Comparison of ENCODE assay signal across 10 mouse cellular contexts in the genomic region with DNA sequence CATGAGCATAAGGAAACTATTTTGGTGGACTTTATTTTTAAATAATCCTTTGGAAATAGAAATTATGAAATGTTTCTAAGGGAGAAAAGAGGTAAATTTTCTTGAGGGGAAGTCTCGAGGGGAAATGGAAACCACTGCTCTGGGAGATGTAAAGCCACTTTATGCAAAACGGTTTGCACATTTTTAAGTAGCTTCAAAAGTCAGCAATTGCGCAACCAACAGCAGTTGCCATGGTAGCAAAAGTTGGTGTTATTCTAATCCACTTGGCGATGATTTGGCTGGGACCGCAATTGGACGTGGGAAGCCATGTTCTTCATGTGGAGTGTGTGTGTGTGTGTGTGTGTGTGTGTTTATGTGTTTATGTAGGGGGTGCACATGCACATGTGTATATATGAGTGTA. TPM values are rescaled to one million over a fixed set of nuclear protein-coding genes. Genes with fewer than 3 reads are reported as not detected.
A peak's percentile ranks its signal among the peaks of the same experiment; 100 is the strongest.
DNase-seq lines count a peak whose midpoint lies in the region; ATAC-seq and TF ChIP-seq lines count a peak whose summit lies in the region.
"Had no signal": no experiment of that assay in that cellular context is flagged by ENCODE, and none has a peak within 500 bp of the region (broad histone marks: within the 10 kb centered on the region; RNA-seq: fewer than 3 reads in every experiment).

No protein-coding gene starts in this region.

- 40% methylated on average over 6 of the region's 6 CpGs for WGBS in liver, embryonic 14.5 days (ENCODE audit: insufficient replicate concordance)
- 43% methylated on average over 6 of the region's 6 CpGs for WGBS in liver, postnatal 0 days (ENCODE audit: insufficient replicate concordance)

- no peak for TF ChIP-seq POLR2A in CH12.LX (IDR thresholded peaks at IDR 0.05; ENCODE audit: low read depth, low read length)

- no peaks in the 10 kb centered on the region for H3K79me2 ChIP-seq in CH12.LX (replicated peaks; ENCODE audit: control insufficient read depth, extremely low read depth, insufficient read depth, poor library complexity, severe bottlenecking)

- DNase-seq in liver, embryonic 14.5 days (ENCODE audit: low read depth in 3 of 3, low spot score in 3 of 3): peak; percentile 14 to 32 (median 18)
- DNase-seq in liver, postnatal 0 days: no peak
- DNase-seq in CH12.LX (ENCODE audit: extremely low read depth): peak; percentile 65
- peak; percentile 14 to 42 for DNase-seq in right cerebral cortex, postnatal 36 days (ENCODE audit: low spot score in 2 of 2)
- DNase-seq in ovary, postnatal 14 days (ENCODE audit: low spot score): no peak
- DNase-seq in gastrocnemius, postnatal 14 days: no peak

- TF ChIP-seq EP300 in liver, embryonic 14.5 days (IDR thresholded peaks at IDR 0.05; ENCODE audit: low read depth): no peak
- no peak for TF ChIP-seq EP300 in liver, postnatal 0 days (IDR thresholded peaks at IDR 0.05; ENCODE audit: low read depth)
- peak; percentile 77 for TF ChIP-seq EP300 in CH12.LX (IDR thresholded peaks at IDR 0.05; ENCODE audit: low read length)

- H3K4me1 ChIP-seq in liver, embryonic 14.5 days (replicated peaks; ENCODE audit: control insufficient read depth in 2 of 2, insufficient read depth in 2 of 2, low read length in 1 of 2): no peaks in the 10 kb centered on the region
- no peaks in the 10 kb centered on the region for H3K4me1 ChIP-seq in liver, postnatal 0 days (ENCODE audit: insufficient read depth)
- peaks cover 11 to 28% of the 10 kb centered on the region in 2 experiments for H3K4me1 ChIP-seq in CH12.LX (ENCODE audit: control insufficient read depth in 1 of 2, insufficient read depth in 2 of 2)
- H3K4me1 ChIP-seq: embryonic facial prominence, embryonic 12.5 days; heart, embryonic 13.5 days had no signal

- ATAC-seq in liver, embryonic 14.5 days (ENCODE audit: insufficient read depth): no peak
- no peak for ATAC-seq in liver, postnatal 0 days
- peak; percentile 56 for ATAC-seq in inflammation-experienced regulatory T-cells, adult 6 months
- ATAC-seq: intestine, postnatal 0 days had no signal

- H3K9me3 ChIP-seq in liver, embryonic 14.5 days (ENCODE audit: control insufficient read depth, low read length): no peaks in the 10 kb centered on the region
- H3K9me3 ChIP-seq in liver, postnatal 0 days (ENCODE audit: low read length): no peaks in the 10 kb centered on the region
- no peaks in the 10 kb centered on the region for H3K9me3 ChIP-seq in CH12.LX (replicated peaks; ENCODE audit: low read length)
- H3K9me3 ChIP-seq: embryonic facial prominence, embryonic 12.5 days had no signal

- H3K9ac ChIP-seq in liver, embryonic 14.5 days (replicated peaks): no peak overlapping the region
- H3K9ac ChIP-seq in liver, postnatal 0 days (replicated peaks): no peak overlapping the region
- no peak overlapping the region for H3K9ac ChIP-seq in CH12.LX (ENCODE audit: insufficient read depth, low read depth)
- H3K9ac ChIP-seq: embryonic facial prominence, embryonic 12.5 days; heart, embryonic 13.5 days had no signal

- no peak for TF ChIP-seq CTCF in liver, embryonic 14.5 days (IDR thresholded peaks at IDR 0.05; ENCODE audit: low read depth)
- TF ChIP-seq CTCF in liver, postnatal 0 days (IDR thresholded peaks at IDR 0.05; ENCODE audit: low read depth): no peak
- no peak for TF ChIP-seq CTCF in CH12.LX (conservative IDR thresholded peaks at IDR 0.05 in 1 of 2, IDR thresholded peaks at IDR 0.05 in 1 of 2; ENCODE audit: low read depth in 2 of 2, low read length in 2 of 2)

- no peaks in the 10 kb centered on the region for H3K36me3 ChIP-seq in liver, embryonic 14.5 days (replicated peaks; ENCODE audit: control insufficient read depth, insufficient read depth, low read depth)
- no peaks in the 10 kb centered on the region for H3K36me3 ChIP-seq in liver, postnatal 0 days (replicated peaks; ENCODE audit: insufficient read depth, low read length)
- no peaks in the 10 kb centered on the region for H3K36me3 ChIP-seq in CH12.LX (replicated peaks in 1 of 2; ENCODE audit: control insufficient read depth in 1 of 2, insufficient read depth in 1 of 2, low read length in 1 of 2)
- H3K36me3 ChIP-seq: embryonic facial prominence, embryonic 12.5 days; heart, embryonic 13.5 days had no signal

- no peak overlapping the region for H3K4me3 ChIP-seq in liver, embryonic 14.5 days (ENCODE audit: insufficient read depth in 1 of 2, low read depth in 2 of 2, low read length in 2 of 2)
- no peak overlapping the region for H3K4me3 ChIP-seq in liver, postnatal 0 days (ENCODE audit: low read depth, low read length)
- no peak overlapping the region for H3K4me3 ChIP-seq in CH12.LX (replicated peaks in 1 of 3; ENCODE audit: low read depth in 2 of 3, low read length in 2 of 3, poor library complexity in 1 of 3)
- H3K4me3 ChIP-seq: embryonic facial prominence, embryonic 12.5 days; heart, embryonic 13.5 days had no signal

- TF ChIP-seq RAD21 in CH12.LX (IDR thresholded peaks at IDR 0.05; ENCODE audit: low read depth, low read length): no peak

- H3K27ac ChIP-seq in liver, embryonic 14.5 days: no peak overlapping the region
- H3K27ac ChIP-seq in liver, postnatal 0 days (ENCODE audit: low read depth): no peak overlapping the region
- H3K27ac ChIP-seq in CH12.LX (ENCODE audit: insufficient read depth, low read depth): no peak overlapping the region
- H3K27ac ChIP-seq: embryonic facial prominence, embryonic 12.5 days; heart, embryonic 13.5 days had no signal

- in situ Hi-C loops in CH12.LX (cut with MboI; ENCODE audit: low pct_ligation_motif_present, low pct_unique_long_range_greater_than_20kb, low sequenced_read_pairs): no loop called here

- H3K4me2 ChIP-seq in liver, embryonic 14.5 days (ENCODE audit: low read depth): no peak overlapping the region
- no peak overlapping the region for H3K4me2 ChIP-seq in liver, postnatal 0 days (ENCODE audit: low read depth, low read length)
- no peak overlapping the region for H3K4me2 ChIP-seq in CH12.LX (ENCODE audit: insufficient read depth, low read depth, poor library complexity, severe bottlenecking)
- H3K4me2 ChIP-seq: embryonic facial prominence, embryonic 12.5 days; heart, embryonic 13.5 days had no signal

- H3K27me3 ChIP-seq in liver, embryonic 14.5 days (ENCODE audit: control insufficient read depth, insufficient read depth, low read length): peaks cover 4% of the 10 kb centered on the region; the same call in 1 of the 2 replicates
- H3K27me3 ChIP-seq in liver, postnatal 0 days (ENCODE audit: insufficient read depth, low read length): peaks cover 22% of the 10 kb centered on the region
- peaks cover 4% of the 10 kb centered on the region for H3K27me3 ChIP-seq in CH12.LX (replicated peaks)

- dilution Hi-C loops in CH12.LX (cut with MboI; ENCODE audit: extremely low pct_ligation_motif_present, extremely low pct_unique_long_range_greater_than_20kb, low sequenced_read_pairs): no loop called here

- intact Hi-C loops in gastrocnemius, postnatal 14 days (cut with DNase I; ENCODE audit: low total_unique reads): no loop called here

TF ChIP-seq in CH12.LX, 34 proteins besides CTCF, POLR2A, EP300 and RAD21:
- TF ChIP-seq RCOR1 (conservative IDR thresholded peaks at IDR 0.05; ENCODE audit: low read depth, low read length) (no peak), ETS1 (conservative IDR thresholded peaks at IDR 0.05; ENCODE audit: low read depth, low read length) (peak; percentile 43), MAFK (IDR thresholded peaks at IDR 0.05; ENCODE audit: insufficient replicate concordance, low read length) (peak; percentile 43; the same call in 1 of the 2 replicates), MEF2A (IDR thresholded peaks at IDR 0.05; ENCODE audit: borderline replicate concordance, low read depth, low read length) (peak; percentile 39; the same call in 1 of the 2 replicates), MXI1 (IDR thresholded peaks at IDR 0.05; ENCODE audit: low read depth, low read length) (peak; percentile 46; the same call in 1 of the 2 replicates), CHD1 (IDR thresholded peaks at IDR 0.05; ENCODE audit: low read depth, low read length) (no peak), IRF4 (IDR thresholded peaks at IDR 0.05; ENCODE audit: low read depth, low read length) (peak; percentile 63), BHLHE40 (IDR thresholded peaks at IDR 0.05; ENCODE audit: low read depth, low read length) (0 out of 2 replicates have a peak, but pooled peaks have one; percentile 26)

RNA-seq across cellular contexts. Expression of gene Rasgrf1, which starts 37.6 kb away (rescaled TPM):
- 0.01 TPM in 2 replicates for polyA plus RNA-seq in liver, embryonic 14.5 days (2012; rRNA removed)
- polyA plus RNA-seq in liver, embryonic 14.5 days (2014; fragmentation: Nextera tagmentation; extraction: Ambion mirVana): not detected in 2 replicates
- polyA plus RNA-seq in liver, postnatal 0 days (2015; fragmentation: Nextera tagmentation; extraction: Ambion mirVana): 0.05 TPM in 1 of 2 replicates, not detected in the other
- total RNA-seq in CH12.LX (2012; rRNA removed) (not detected in 2 replicates), CH12.LX (2014; rRNA removed) (not detected in 2 replicates)
- not detected in 2 replicates for polyA plus RNA-seq in CH12.LX (2012; ENCODE audit: insufficient read length, low read depth)
- polyA plus RNA-seq in inflammation-experienced regulatory T-cells, adult 6 months (2017; shearing (Covaris generic)): under 1 TPM in 2 of 3 experiments, not detected in 1; 0.30 to 0.47 TPM
- under 1 TPM; 0.04 to 0.11 TPM for total RNA-seq in gastrocnemius, postnatal 14 days (2021)
- polyA plus RNA-seq: intestine, postnatal 0 days had no signal

Comparison
In these comparisons a context has a peak if more than half of its experiments do, and no peak if none do; other contexts are left out.
1. DNase-seq: peak in liver, embryonic 14.5 days (3 of 3), CH12.LX (single experiment) and right cerebral cortex, postnatal 36 days (2 of 2); none in liver, postnatal 0 days (single experiment), ovary, postnatal 14 days (single experiment) and gastrocnemius, postnatal 14 days (single experiment).